Mouse (Mus musculus) small intestine, adult 2 months (tissue): ENCODE measurements around the gene Vmn1r175. TPM values are rescaled to one million over a fixed set of nuclear protein-coding genes. Genes with fewer than 3 reads are reported as not detected.
"Not testable (repeated sequence)": the region's sequence is repeated elsewhere in the genome, so short reads cannot be mapped to it uniquely, and the experiment has no call there.

Source experiments
- H3K27ac ChIP-seq: fragments of 200-500 bp; 2 replicates; pipeline ENCODE4 v1.5.1; 2012; ENCODE audit warnings: low read depth, low read length, control low read depth, inconsistent platforms; ENCODE audit not compliant: insufficient read depth
- H3K27me3 ChIP-seq: fragments of 200-500 bp; 2 replicates; pipeline ENCODE4 v1.6.1; 2012; ENCODE audit warnings: mild to moderate bottlenecking, moderate library complexity, low read length, inconsistent platforms; ENCODE audit not compliant: control insufficient read depth, insufficient read depth
- H3K36me3 ChIP-seq: fragments of 200-500 bp; 2 replicates; pipeline ENCODE4 v1.6.1; 2012; ENCODE audit warnings: mild to moderate bottlenecking, low read length, control low read depth, inconsistent platforms; ENCODE audit not compliant: control insufficient read depth, insufficient read depth
- H3K4me1 ChIP-seq: fragments of 200-500 bp; 2 replicates; pipeline ENCODE4 v1.6.1; 2012; ENCODE audit warnings: low read length, inconsistent platforms, mixed read lengths; ENCODE audit not compliant: control insufficient read depth, insufficient read depth, insufficient read length
- H3K4me3 ChIP-seq: fragments of 200-500 bp; 2 replicates; pipeline ENCODE4 v1.5.1; 2012; ENCODE audit warnings: low read depth, mild to moderate bottlenecking, control low read depth, inconsistent platforms, low read length, moderate library complexity
- CTCF ChIP-seq: fragments of 200-500 bp; IDR thresholded peaks from 2 replicates; pipeline ENCODE4 v1.5.1; 2012; ENCODE audit warnings: low read depth, mild to moderate bottlenecking, control low read depth, inconsistent platforms, low read length, moderate library complexity, mixed read lengths; ENCODE audit not compliant: insufficient replicate concordance, insufficient read length; ENCODE audit errors: extremely low read depth
- POLR2A ChIP-seq: fragments of 200-500 bp; IDR thresholded peaks from 2 replicates; pipeline ENCODE4 v1.6.1; 2012; ENCODE audit warnings: low read depth, mild to moderate bottlenecking, control low read depth, inconsistent platforms, low read length, moderate library complexity
- WGBS: fragments of 180-500 bp; shearing (Covaris S2); methylation state at CpG from one replicate; pipeline ENCODE4 v1.1.7; 2018; 5-methylcytosine and 5-hydroxymethylcytosine counted together
- polyA plus RNA-seq: library from polyadenylated mRNA; depleted of rRNA; stranded (reverse); fragments of >200 nt; gene quantifications from 2 replicates; pipeline ENCODE4 v1.2.3, GENCODE M21; 2012; rRNA removed

The Vmn1r175 gene
- polyA plus RNA-seq, result not detected in 2 replicates

GRCm38 (mm10) chr7:23810543-23810942, at the start of gene Vmn1r175:
Gene Vmn1r175, minus strand, starts transcription at chr7:23810643.
- H3K36me3 ChIP-seq, H3K27ac ChIP-seq, H3K4me3 ChIP-seq, H3K4me1 ChIP-seq, H3K27me3 ChIP-seq: not testable (repeated sequence)

- H3K4me1 ChIP-seq, H3K36me3 ChIP-seq, H3K27me3 ChIP-seq, H3K4me3 ChIP-seq, H3K27ac ChIP-seq: not testable (repeated sequence)
- no CpG with 5 or more reads among the region's 1 CpGs for WGBS
These were observed 26.8 kb upstream of the Vmn1r175 start, which contains the start of gene Vmn1r176 for GRCm38 (mm10) chr7:23837272-23837671. Gene Vmn1r176, minus strand, starts transcription at chr7:23837372.

GRCm38 (mm10) chr7:23784526-23784925, 25.9 kb downstream of the Vmn1r175 start:
- no peaks in the 10 kb centered on the region for H3K36me3 ChIP-seq
- WGBS, result 84% methylated on average over 6 of the region's 6 CpGs
- no peaks in the 10 kb centered on the region for H3K4me1 ChIP-seq
- TF ChIP-seq CTCF (no peak), POLR2A (no peak)
- H3K27me3 ChIP-seq, result no peaks in the 10 kb centered on the region
- H3K4me3 ChIP-seq, result no peak overlapping the region
- H3K27ac ChIP-seq, result no peak overlapping the region

Other genes with a start within 250 kb of the Vmn1r175 start
- gene Vmn1r169, start 235.1 kb downstream of the Vmn1r175 start, polyA plus RNA-seq, result not detected in 2 replicates
- not detected in 2 replicates for gene Vmn1r170, start 204.5 kb downstream of the Vmn1r175 start, polyA plus RNA-seq
- gene Vmn1r171, start 179.9 kb downstream of the Vmn1r175 start, polyA plus RNA-seq, result not detected in 2 replicates
- gene Vmn1r172, start 152.3 kb downstream of the Vmn1r175 start, polyA plus RNA-seq, result not detected in 2 replicates
- gene Vmn1r173, start 109.9 kb downstream of the Vmn1r175 start, polyA plus RNA-seq, result not detected in 2 replicates
- not detected in 2 replicates for gene Vmn1r174, start 58.4 kb downstream of the Vmn1r175 start, polyA plus RNA-seq
- not detected in 2 replicates for gene Vmn1r176, start 26.7 kb upstream of the Vmn1r175 start, polyA plus RNA-seq
- not detected in 2 replicates for gene Vmn1r177, start 55.8 kb upstream of the Vmn1r175 start, polyA plus RNA-seq
- not detected in 2 replicates for gene Vmn1r178, start 81.4 kb upstream of the Vmn1r175 start, polyA plus RNA-seq
- gene Vmn1r179, start 116.3 kb upstream of the Vmn1r175 start, polyA plus RNA-seq, result not detected in 2 replicates
- gene Vmn1r180, start 140.0 kb upstream of the Vmn1r175 start, polyA plus RNA-seq, result not detected in 2 replicates
- not detected in 2 replicates for gene Vmn1r181, start 164.0 kb upstream of the Vmn1r175 start, polyA plus RNA-seq
- not detected in 2 replicates for gene V1rd19, start 191.0 kb upstream of the Vmn1r175 start, polyA plus RNA-seq
- not detected in 2 replicates for gene Vmn1r183, start 242.6 kb upstream of the Vmn1r175 start, polyA plus RNA-seq